In the genomic region with DNA sequence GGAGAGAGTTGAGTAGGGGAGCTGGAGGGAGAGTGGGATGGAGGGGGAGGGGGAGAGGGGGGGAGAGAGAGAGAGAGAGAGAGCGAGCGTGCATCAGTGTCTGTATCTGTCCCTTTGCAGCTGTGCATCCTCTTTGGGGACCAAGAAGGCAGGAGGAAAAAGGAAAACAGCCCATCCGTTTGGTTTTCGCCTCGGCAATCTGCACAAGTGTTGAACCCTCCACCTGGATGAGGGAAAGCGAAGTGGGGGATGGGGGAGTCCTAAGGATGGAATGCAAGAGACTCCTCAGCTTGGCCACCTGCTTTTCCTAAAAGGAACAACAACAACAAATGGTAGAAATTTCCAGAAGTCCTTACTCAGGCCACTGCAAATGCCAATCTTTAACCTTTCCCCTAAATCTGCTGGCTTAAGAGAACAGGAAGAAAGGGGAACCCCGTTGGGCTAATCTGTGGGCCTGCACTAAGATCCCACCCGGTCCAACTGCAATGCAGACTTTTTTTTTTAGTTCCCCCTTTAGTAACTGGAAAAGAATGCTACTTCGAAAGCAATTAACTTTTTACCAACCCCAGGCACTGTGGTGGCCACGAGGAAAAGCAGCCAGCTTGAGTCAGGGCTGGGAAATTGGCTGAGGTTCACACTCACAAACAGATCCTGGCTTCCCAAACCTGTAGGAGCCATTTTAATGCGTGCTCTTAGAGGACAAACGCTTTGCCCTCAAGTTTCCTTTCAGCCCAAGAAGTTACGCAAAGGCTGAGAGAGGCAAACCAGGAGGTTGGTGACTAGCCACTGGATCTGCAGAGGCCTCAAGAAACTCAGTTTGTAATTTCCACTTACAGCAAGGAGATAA, we compare ENCODE assay signal across 8 mouse cellular contexts. TPM values are rescaled to one million over a fixed set of nuclear protein-coding genes. Genes with fewer than 3 reads are reported as not detected.
A peak's percentile ranks its signal among the peaks of the same experiment; 100 is the strongest.
DNase-seq lines count a peak whose midpoint lies in the region; TF ChIP-seq lines count a peak whose summit lies in the region.

No protein-coding gene starts in this region.

- H3K4me3 ChIP-seq in gastrocnemius, adult 2 months: peak overlapping the region; percentile 70

- DNase-seq in gastrocnemius, adult 2 months: peak; percentile 46
- DNase-seq in gastrocnemius, postnatal 14 days: no peak
- DNase-seq in cerebellum, adult 9-10 months: peak; percentile 72
- DNase-seq in heart, adult 18-20 months: peak; percentile 63 to 78
- DNase-seq in kidney, adult 18-20 months: peak; percentile 67
- peak; percentile 61 for DNase-seq in lung, postnatal 36 days
- DNase-seq in T-cell, adult 2 months (ENCODE audit: low spot score): no peak
- no peak for DNase-seq in urinary bladder, postnatal 25 days (ENCODE audit: low spot score)

- peak overlapping the region; percentile 98 for H3K27ac ChIP-seq in gastrocnemius, adult 2 months

- intact Hi-C loops in gastrocnemius, adult 2 months (cut with DNase I): no loop called here
- intact Hi-C loops in gastrocnemius, postnatal 14 days (cut with DNase I; ENCODE audit: low total_unique reads): no loop called here

- no peak for TF ChIP-seq CTCF in gastrocnemius, adult 2 months (IDR thresholded peaks at IDR 0.05)

RNA-seq across cellular contexts. Expression of a gene that starts 17.0 kb away (rescaled TPM):
- total RNA-seq in gastrocnemius, adult 2 months (2021): 10 to 100 TPM; 13.1 to 23.3 TPM
- total RNA-seq in gastrocnemius, postnatal 14 days (2021): 10 to 100 TPM; 20.7 to 22.0 TPM
- 10 to 100 TPM; 41.2 to 44.8 TPM for total RNA-seq in heart, adult 18-20 months (2021)

Comparison
In these comparisons a context has a peak if more than half of its experiments do, and no peak if none do; other contexts are left out.
1. DNase-seq: peak in gastrocnemius, adult 2 months (single experiment), cerebellum, adult 9-10 months (single experiment), heart, adult 18-20 months (2 of 2), kidney, adult 18-20 months (single experiment) and lung, postnatal 36 days (single experiment); none in gastrocnemius, postnatal 14 days (single experiment), T-cell, adult 2 months (single experiment) and urinary bladder, postnatal 25 days (single experiment).